Mouse (Mus musculus) hindbrain, embryonic 15.5 days (tissue): ENCODE measurements at regions not wholly inside any gene's neighbourhood (a gene's known extent, or its start where the extent isn't known, plus 50 kb on each side); places are given as distances from the start of the nearest gene placed in this dataset.
"Not testable (repeated sequence)": the region's sequence is repeated elsewhere in the genome, so short reads cannot be mapped to it uniquely, and the experiment has no call there.

ENCODE experiments used
- ATAC-seq: fragments of 200-750 bp; cut with Nextera tagmentation; 2 replicates; pipeline ENCODE4 v1.8.0; 2017; ENCODE audit warnings: low read depth, moderate number of reproducible peaks, moderate TSS enrichment; ENCODE audit not compliant: low FRiP score
- H3K27ac ChIP-seq: fragments of 300-500 bp; sonication (generic); replicated peaks from 2 replicates; pipeline ENCODE4 v1.5.1; 2015; ENCODE audit warnings: mild to moderate bottlenecking, inconsistent platforms
- H3K27me3 ChIP-seq: fragments of 300-500 bp; sonication (generic); 2 replicates; pipeline ENCODE4 v1.6.1; 2015; ENCODE audit warnings: control low read depth, inconsistent platforms
- H3K36me3 ChIP-seq: fragments of 300-500 bp; sonication (generic); 2 replicates; pipeline ENCODE4 v1.6.1; 2015; ENCODE audit warnings: control low read depth, inconsistent platforms
- H3K4me1 ChIP-seq: fragments of 300-500 bp; sonication (generic); replicated peaks from 2 replicates; pipeline ENCODE4 v1.6.1; 2015; ENCODE audit warnings: control low read depth, inconsistent platforms
- H3K4me2 ChIP-seq: fragments of 300-500 bp; sonication (generic); 2 replicates; pipeline ENCODE4 v1.6.1; 2015; ENCODE audit warnings: moderate library complexity, mild to moderate bottlenecking, inconsistent platforms
- H3K4me3 ChIP-seq: fragments of 300-500 bp; sonication (generic); 2 replicates; pipeline ENCODE4 v1.5.1; 2015; ENCODE audit warnings: mild to moderate bottlenecking, inconsistent platforms
- H3K9ac ChIP-seq: fragments of 300-500 bp; sonication (generic); 2 replicates; pipeline ENCODE4 v1.6.1; 2015; ENCODE audit warnings: inconsistent platforms
- H3K9me3 ChIP-seq: fragments of 300-500 bp; sonication (generic); 2 replicates; pipeline ENCODE4 v1.6.1; 2016; ENCODE audit warnings: control low read depth, inconsistent platforms
- WGBS: fragments of 180-500 bp; shearing (Covaris S2); methylation state at CpG from one replicate; pipeline ENCODE4 v1.1.7; 2015; 5-methylcytosine and 5-hydroxymethylcytosine counted together

DNA sequence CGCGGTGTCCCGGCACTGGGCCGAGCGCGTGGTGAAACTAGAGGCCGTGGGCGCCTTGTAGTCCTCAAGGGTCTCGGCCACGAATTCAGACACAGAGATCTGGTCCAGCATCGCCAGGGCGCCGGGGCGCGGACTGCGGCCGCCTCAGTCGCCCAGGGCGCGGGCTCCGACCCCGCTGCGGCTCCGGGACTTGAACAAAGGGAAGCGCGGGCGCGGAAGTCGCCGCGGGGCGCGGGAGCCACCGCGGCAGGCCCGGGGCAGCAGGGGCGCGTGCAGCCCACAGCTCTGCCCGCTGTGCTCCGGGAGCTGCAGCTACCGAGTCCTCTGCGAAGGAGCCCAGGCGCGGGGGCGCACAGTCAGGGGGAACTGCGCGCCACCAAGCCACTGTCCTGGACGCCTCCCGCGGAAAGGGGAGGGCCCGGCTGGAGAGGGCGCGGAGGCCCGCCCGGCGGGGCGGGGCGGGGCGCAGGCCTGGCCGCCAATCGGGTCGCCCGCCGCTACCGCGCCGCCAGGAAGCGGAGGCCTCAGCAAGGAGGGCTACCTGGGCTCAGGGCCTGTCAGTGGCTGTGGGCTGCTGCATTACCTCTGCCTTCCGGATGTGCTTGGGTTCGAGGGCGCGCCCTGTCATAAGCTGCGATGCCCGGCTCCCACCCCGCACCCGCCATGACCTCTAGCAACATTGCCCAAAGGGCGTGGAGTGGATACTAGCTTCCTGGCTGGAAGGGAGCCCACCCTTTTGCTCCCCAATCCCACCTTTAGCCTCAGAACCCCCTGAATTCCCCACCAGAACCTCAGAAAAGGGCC is 155.2 kb upstream of the 9030624G23Rik start:
- H3K9me3 ChIP-seq, H3K36me3 ChIP-seq, H3K27me3 ChIP-seq, H3K4me1 ChIP-seq, ATAC-seq: not testable (repeated sequence)
- Histone ChIP-seq H3K4me2 (peak overlapping the region; percentile 55), H3K27ac (peak overlapping the region; percentile 45; the same call in 1 of the 2 replicates), H3K9ac (peak overlapping the region; percentile 60), H3K4me3 (peak overlapping the region; percentile 58)
- 1% methylated on average over 58 of the region's 77 CpGs for WGBS
